Mouse (Mus musculus): ENCODE measurements around the gene Ercc6l2.

Ercc6l2 gene

DNA sequence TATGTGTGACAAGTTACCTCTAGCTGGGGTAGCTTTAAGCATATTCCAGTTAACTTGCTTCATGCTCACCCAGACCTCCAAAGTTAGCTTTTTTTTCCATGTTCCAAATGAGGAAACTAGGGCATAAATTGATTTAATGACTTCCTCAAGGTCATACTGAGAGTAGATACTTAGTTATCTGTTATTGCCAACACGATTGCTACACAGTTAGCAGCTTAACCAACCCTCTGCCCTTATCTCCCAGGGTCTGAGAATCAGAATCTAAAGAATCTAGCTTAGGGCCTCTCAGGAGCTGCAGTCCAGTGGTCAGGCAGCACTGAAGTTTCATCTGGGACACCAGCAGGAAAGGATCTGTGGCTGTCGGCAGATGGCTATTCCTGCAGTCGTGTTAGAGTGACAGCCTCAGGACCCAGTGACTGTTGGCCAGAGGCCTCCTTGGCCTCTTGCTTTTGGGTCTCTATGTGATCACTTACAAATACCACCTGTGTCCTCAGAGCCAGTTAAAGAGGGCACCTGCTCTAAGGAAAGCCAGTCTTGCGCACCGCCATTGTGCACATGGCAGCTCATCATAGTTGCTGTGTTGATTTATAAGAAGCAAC lies 115.0 kb downstream of the Ercc6l2 start:
- no peak for DNase-seq (ENCODE audit: low read depth, low spot score)

DNA sequence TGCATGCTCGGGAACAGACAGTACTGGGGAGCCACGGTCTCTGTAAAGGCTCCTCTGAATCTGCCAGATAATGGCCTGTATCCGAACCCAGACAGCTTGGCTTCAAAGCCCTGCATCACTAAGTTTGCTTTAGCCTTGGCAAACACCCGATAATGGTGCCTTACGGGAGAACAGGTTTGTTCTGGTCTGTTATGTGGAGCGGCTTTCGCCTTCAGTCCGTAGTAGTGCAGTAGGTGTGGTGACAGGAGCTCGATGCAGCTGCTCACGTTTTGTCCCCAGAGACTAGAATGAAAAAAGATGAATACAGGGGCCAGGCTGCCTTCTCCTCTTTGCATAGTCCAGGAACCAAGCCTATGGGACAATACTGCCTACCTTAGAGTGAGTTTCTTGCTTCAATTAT lies 115.5 kb downstream of the Ercc6l2 start:
- DNase-seq (ENCODE audit: low read depth, low spot score) = no peak

DNA sequence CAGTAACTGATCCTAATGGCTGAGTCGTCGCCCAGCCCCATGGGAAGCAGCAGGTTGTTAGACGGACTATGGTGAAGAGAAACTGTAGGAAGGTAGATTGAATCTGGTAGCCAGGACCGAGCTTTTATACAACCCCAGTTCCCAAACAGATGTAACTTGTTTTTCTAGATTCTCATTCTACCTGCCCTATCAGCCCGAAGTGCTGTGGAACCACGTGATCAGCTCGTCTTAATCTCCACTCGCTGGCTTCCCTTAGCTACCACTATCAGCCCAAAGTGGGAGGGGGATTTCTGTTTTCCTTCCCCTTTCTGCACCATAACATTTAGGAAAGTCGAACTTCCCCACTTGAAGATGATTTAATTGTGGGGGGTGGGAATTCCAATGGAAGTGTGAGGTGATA lies 121.3 kb downstream of the Ercc6l2 start:
- DNase-seq (ENCODE audit: low read depth, low spot score) = no peak

- DNase-seq (ENCODE audit: low read depth, low spot score) = no peak
Measured at GRCm38 (mm10) chr13:63940257-63940656, 125.2 kb downstream of the Ercc6l2 start.

- DNase-seq (ENCODE audit: low read depth, low spot score) = no peak
Measured at GRCm38 (mm10) chr13:63941170-63941569, 126.1 kb downstream of the Ercc6l2 start.

- DNase-seq (ENCODE audit: low read depth, low spot score) = no peak
Measured at GRCm38 (mm10) chr13:63943605-63944004, 128.6 kb downstream of the Ercc6l2 start.

DNA sequence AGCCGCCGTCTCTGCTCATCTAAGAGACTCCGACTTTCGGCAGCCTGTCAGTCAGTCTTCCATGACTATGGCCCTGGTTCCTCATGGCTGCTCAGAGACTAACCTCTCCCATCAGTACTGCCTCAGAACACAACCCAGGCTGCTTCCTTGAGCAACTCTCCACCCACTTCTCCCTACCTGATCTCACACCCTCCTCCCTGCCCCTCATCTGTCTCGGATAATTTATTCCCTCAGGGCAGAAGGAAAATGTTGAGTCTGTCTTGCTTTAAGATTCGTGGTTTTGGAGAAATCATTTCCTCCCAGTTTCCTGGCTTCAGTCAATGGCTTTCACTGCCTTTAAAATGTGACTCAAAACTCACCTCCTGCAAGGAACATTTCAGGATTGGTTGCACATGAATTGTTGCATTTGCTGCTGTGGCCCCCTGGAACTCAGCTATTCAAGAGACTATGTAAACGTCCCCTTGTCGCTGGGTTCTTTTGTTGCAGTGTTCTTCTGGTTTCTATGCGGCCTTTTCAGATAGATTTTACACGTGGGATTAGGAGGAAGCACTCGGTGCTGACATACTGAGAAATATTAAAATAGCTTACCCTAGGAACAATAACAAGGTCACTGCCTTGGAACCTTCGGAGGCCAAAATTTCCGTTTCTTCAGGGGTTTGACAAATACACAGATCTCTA lies 129.4 kb downstream of the Ercc6l2 start:
- DNase-seq (ENCODE audit: low read depth, low spot score) = no peak
